Mouse (Mus musculus) lung, postnatal 0 days (tissue): ENCODE data around the gene Syngr3. TPM values are rescaled to one million over a fixed set of nuclear protein-coding genes. Genes with fewer than 3 reads are reported as not detected.

Source experiments
- ATAC-seq: fragments of 200-750 bp; cut with Nextera tagmentation; 2 replicates; pipeline ENCODE4 v1.8.0; 2017; ENCODE audit warnings: moderate library complexity
- DNase-seq: peaks from one replicate; pipeline ENCODE4 v3.0.0-alpha.2; 2016; ENCODE audit warnings: low spot score
- H3K27ac ChIP-seq: fragments of 300-500 bp; sonication (generic); 2 replicates; pipeline ENCODE4 v1.5.1; 2014; ENCODE audit warnings: antibody characterized with exemption, mild to moderate bottlenecking, low read length, mixed read lengths
- H3K27me3 ChIP-seq: fragments of 300-500 bp; sonication (generic); replicated peaks from 2 replicates; pipeline ENCODE4 v1.6.1; 2014; ENCODE audit warnings: low read length, mixed read lengths; ENCODE audit not compliant: insufficient read depth
- H3K36me3 ChIP-seq: fragments of 300-500 bp; sonication (generic); 2 replicates; pipeline ENCODE4 v1.6.1; 2014; ENCODE audit warnings: low read length, mixed read lengths; ENCODE audit not compliant: insufficient read depth
- H3K4me1 ChIP-seq: fragments of 300-500 bp; sonication (generic); 2 replicates; pipeline ENCODE4 v1.6.1; 2014; ENCODE audit warnings: antibody characterized with exemption, low read depth, low read length, mixed read lengths; ENCODE audit not compliant: insufficient read depth
- H3K4me2 ChIP-seq: fragments of 300-500 bp; sonication (generic); replicated peaks from 2 replicates; pipeline ENCODE4 v1.6.1; 2014; ENCODE audit warnings: low read depth, mild to moderate bottlenecking, low read length, moderate library complexity, mixed read lengths
- H3K4me3 ChIP-seq: fragments of 300-500 bp; sonication (generic); 2 replicates; pipeline ENCODE4 v1.5.1; 2014; ENCODE audit warnings: low read depth, low read length
- H3K9ac ChIP-seq: fragments of 300-500 bp; sonication (generic); replicated peaks from 2 replicates; pipeline ENCODE4 v1.6.1; 2014; ENCODE audit warnings: low read depth, mild to moderate bottlenecking
- H3K9me3 ChIP-seq: fragments of 300-500 bp; sonication (generic); 2 replicates; pipeline ENCODE4 v1.6.1; 2016; ENCODE audit warnings: low read length, mixed read lengths
- CTCF ChIP-seq: IDR thresholded peaks from 2 replicates; pipeline ENCODE4 v1.5.1; 2016; ENCODE audit warnings: antibody characterized with exemption, mild to moderate bottlenecking
- EP300 ChIP-seq: IDR thresholded peaks from 2 replicates; pipeline ENCODE4 v1.6.1; 2016; ENCODE audit warnings: antibody characterized with exemption, mild to moderate bottlenecking, control low read depth
- WGBS: fragments of 180-500 bp; shearing (Covaris S2); extraction: QIAGEN DNeasy Blood & Tissue Kit; methylation state at CpG from one replicate; pipeline ENCODE4 v1.1.7; 2014; 5-methylcytosine and 5-hydroxymethylcytosine counted together
- polyA plus RNA-seq: library from polyadenylated mRNA; unstranded; fragments of >200 nt; fragmentation: Nextera tagmentation; extraction: Ambion mirVana; gene quantifications from 2 replicates; pipeline ENCODE4 v1.2.1, GENCODE M21; 2015

Gene Syngr3
- polyA plus RNA-seq, 1 experiment from 2014 or later: 0.19 TPM

GRCm38 (mm10) chr17:24734513-24734912, 44.8 kb upstream of the Syngr3 start:
- peaks cover 7% of the 10 kb centered on the region; the same call in 1 of the 2 replicates for H3K4me1 ChIP-seq
- no peaks in the 10 kb centered on the region for H3K27me3 ChIP-seq
- no peak for ATAC-seq
- H3K9me3 ChIP-seq: no peaks in the 10 kb centered on the region
- no peak overlapping the region for H3K4me3 ChIP-seq
- H3K4me2 ChIP-seq: no peak overlapping the region
- TF ChIP-seq CTCF: peak; percentile 15; the same call in 1 of the 2 replicates
- no peak for TF ChIP-seq EP300
- no peak overlapping the region for H3K9ac ChIP-seq
- H3K36me3 ChIP-seq: no peaks in the 10 kb centered on the region
- WGBS: 88% methylated on average over 1 of the region's 1 CpGs
- H3K27ac ChIP-seq: no peak overlapping the region
- no peak for DNase-seq

- DNase-seq: peak; percentile 25
- H3K36me3 ChIP-seq: no peaks in the 10 kb centered on the region
- H3K9ac ChIP-seq: no peak overlapping the region
- TF ChIP-seq CTCF (no peak), EP300 (no peak)
- WGBS: 84% methylated on average over 21 of the region's 21 CpGs
- H3K4me2 ChIP-seq: no peak overlapping the region
- peaks cover 7% of the 10 kb centered on the region; the same call in 1 of the 2 replicates for H3K4me1 ChIP-seq
- H3K9me3 ChIP-seq: no peaks in the 10 kb centered on the region
- no peaks in the 10 kb centered on the region for H3K27me3 ChIP-seq
- H3K27ac ChIP-seq: no peak overlapping the region
- ATAC-seq: no peak
- H3K4me3 ChIP-seq: no peak overlapping the region
Measured at GRCm38 (mm10) chr17:24733434-24734050, 43.8 kb upstream of the Syngr3 start.

- Histone ChIP-seq H3K4me3 (no peak overlapping the region), H3K4me2 (no peak overlapping the region), H3K36me3 (no peaks in the 10 kb centered on the region), H3K4me1 (peaks cover 7% of the 10 kb centered on the region; the same call in 1 of the 2 replicates), H3K27me3 (no peaks in the 10 kb centered on the region), H3K9me3 (no peaks in the 10 kb centered on the region), H3K9ac (no peak overlapping the region), H3K27ac (no peak overlapping the region)
- TF ChIP-seq CTCF: no peak
- no peak for TF ChIP-seq EP300
- no peak for DNase-seq
- no peak for ATAC-seq
- 75% methylated on average over 12 of the region's 12 CpGs for WGBS
Measured at GRCm38 (mm10) chr17:24732233-24732935, 42.6 kb upstream of the Syngr3 start.

- H3K9me3 ChIP-seq: no peaks in the 10 kb centered on the region
- H3K4me1 ChIP-seq: no peaks in the 10 kb centered on the region; the same call in 1 of the 2 replicates
- whole genome bisulfite sequencing: 80% methylated on average over 14 of the region's 14 CpGs
- no peak overlapping the region for H3K27ac ChIP-seq
- TF ChIP-seq EP300 (no peak), CTCF (no peak)
- no peaks in the 10 kb centered on the region for H3K27me3 ChIP-seq
- DNase-seq (no peak), ATAC-seq (no peak)
- H3K9ac ChIP-seq: no peak overlapping the region
- H3K4me3 ChIP-seq: no peak overlapping the region
- H3K36me3 ChIP-seq: no peaks in the 10 kb centered on the region
- H3K4me2 ChIP-seq: no peak overlapping the region
Measured at GRCm38 (mm10) chr17:24730787-24731186, 41.0 kb upstream of the Syngr3 start.

GRCm38 (mm10) chr17:24729067-24729466, 39.3 kb upstream of the Syngr3 start:
- no peak for DNase-seq
- Histone ChIP-seq H3K4me3 (no peak overlapping the region), H3K4me2 (no peak overlapping the region)

GRCm38 (mm10) chr17:24728184-24728583, 38.4 kb upstream of the Syngr3 start:
- Histone ChIP-seq H3K4me2 (no peak overlapping the region), H3K9me3 (no peaks in the 10 kb centered on the region), H3K4me3 (no peak overlapping the region), H3K27me3 (no peaks in the 10 kb centered on the region), H3K4me1 (peaks cover 5% of the 10 kb centered on the region; the same call in 1 of the 2 replicates), H3K36me3 (no peaks in the 10 kb centered on the region), H3K27ac (no peak overlapping the region), H3K9ac (no peak overlapping the region)
- WGBS: 60% methylated on average over 17 of the region's 17 CpGs
- no peak for ATAC-seq
- TF ChIP-seq CTCF: no peak
- TF ChIP-seq EP300: no peak
- DNase-seq: no peak

More at GRCm38 (mm10) chr17:24729067-24729466, 39.3 kb upstream of the Syngr3 start:
- H3K9ac ChIP-seq: no peak overlapping the region
- H3K9me3 ChIP-seq: no peaks in the 10 kb centered on the region
- no peak for ATAC-seq
- no peak overlapping the region for H3K27ac ChIP-seq
- H3K4me1 ChIP-seq: no peaks in the 10 kb centered on the region
- WGBS: 60% methylated on average over 6 of the region's 6 CpGs
- no peak for TF ChIP-seq CTCF
- TF ChIP-seq EP300: no peak
- H3K36me3 ChIP-seq: no peaks in the 10 kb centered on the region
- H3K27me3 ChIP-seq: no peaks in the 10 kb centered on the region
